Mouse (Mus musculus): ENCODE measurements at regions not wholly inside any gene's neighbourhood (a gene's known extent, or its start where the extent isn't known, plus 50 kb on each side); places are given as distances from the start of the nearest gene placed in this dataset.

GRCm38 (mm10) chr16:9138552-9139224, 308.8 kb downstream of the 1810013L24Rik start:
- H3K27me3 ChIP-seq (ENCODE audit: control insufficient read depth, insufficient read depth, insufficient read length): no peaks in the 10 kb centered on the region
- no peak overlapping the region for H3K4me2 ChIP-seq (ENCODE audit: low read depth)
- no peak overlapping the region for H3ac ChIP-seq (ENCODE audit: control insufficient read depth, insufficient read length)
- no peaks in the 10 kb centered on the region for H3K36me3 ChIP-seq (ENCODE audit: control insufficient read depth, insufficient read depth)
- no peak for TF ChIP-seq SRF (IDR thresholded peaks at IDR 0.05; ENCODE audit: control insufficient read depth, insufficient read length, low read depth)
- TF ChIP-seq MAX (IDR thresholded peaks at IDR 0.05; ENCODE audit: low read depth): no peak
- no peak for TF ChIP-seq POLR2A (IDR thresholded peaks at IDR 0.05; ENCODE audit: insufficient read length, low read depth)
- TF ChIP-seq POLR2AphosphoS2 (IDR thresholded peaks at IDR 0.05; ENCODE audit: insufficient read length, low read depth): no peak
- TF ChIP-seq CEBPB (IDR thresholded peaks at IDR 0.05; ENCODE audit: insufficient read depth, poor library complexity, severe bottlenecking): no peak
- no peak for TF ChIP-seq TCF12 (IDR thresholded peaks at IDR 0.05; ENCODE audit: insufficient read depth, poor library complexity, severe bottlenecking)
- TF ChIP-seq MYOG (IDR thresholded peaks at IDR 0.05; ENCODE audit: control insufficient read depth in 1 of 3, insufficient read depth in 1 of 3, insufficient read length in 2 of 3, low read depth in 2 of 3): no peak
- TF ChIP-seq MYOD1 (IDR thresholded peaks at IDR 0.05; ENCODE audit: control insufficient read depth in 1 of 3, insufficient read length in 2 of 3, low read depth in 2 of 3): no peak
- no peak for TF ChIP-seq E2F4 (IDR thresholded peaks at IDR 0.05; ENCODE audit: insufficient read depth)
- no peak for TF ChIP-seq USF1 (IDR thresholded peaks at IDR 0.05; ENCODE audit: low read depth)
- no peak for TF ChIP-seq REST (IDR thresholded peaks at IDR 0.05; ENCODE audit: insufficient read depth, insufficient read length)
- TF ChIP-seq TCF3 (IDR thresholded peaks at IDR 0.05; ENCODE audit: insufficient read length, low read depth): no peak
- no peaks in the 10 kb centered on the region for H3K79me2 ChIP-seq (ENCODE audit: control insufficient read depth, insufficient read depth)
- no peak overlapping the region for H3K4me3 ChIP-seq

GRCm38 (mm10) chr16:9139405-9139804, 309.5 kb downstream of the 1810013L24Rik start:
- no peaks in the 10 kb centered on the region for H3K79me2 ChIP-seq (ENCODE audit: control insufficient read depth, insufficient read depth)
- no peak overlapping the region for H3K4me2 ChIP-seq (ENCODE audit: low read depth)
- no peaks in the 10 kb centered on the region for H3K36me3 ChIP-seq (ENCODE audit: control insufficient read depth, insufficient read depth)

GRCm38 (mm10) chr16:9149209-9150135, 319.6 kb downstream of the 1810013L24Rik start:
- Histone ChIP-seq H3K4me2 (ENCODE audit: low read depth) (no peak overlapping the region), H3K4me3 (no peak overlapping the region), H3K36me3 (ENCODE audit: control insufficient read depth, insufficient read depth) (no peaks in the 10 kb centered on the region), H3K79me2 (ENCODE audit: control insufficient read depth, insufficient read depth) (no peaks in the 10 kb centered on the region), H3K27me3 (ENCODE audit: control insufficient read depth, insufficient read depth, insufficient read length) (no peaks in the 10 kb centered on the region), H3ac (ENCODE audit: control insufficient read depth, insufficient read length) (no peak overlapping the region)
- TF ChIP-seq CEBPB (IDR thresholded peaks at IDR 0.05; ENCODE audit: insufficient read depth, poor library complexity, severe bottlenecking) (no peak), MYOD1 (IDR thresholded peaks at IDR 0.05; ENCODE audit: control insufficient read depth in 1 of 3, insufficient read length in 2 of 3, low read depth in 2 of 3) (no peak), REST (IDR thresholded peaks at IDR 0.05; ENCODE audit: insufficient read depth, insufficient read length) (no peak), TCF12 (IDR thresholded peaks at IDR 0.05; ENCODE audit: insufficient read depth, poor library complexity, severe bottlenecking) (no peak), MAX (IDR thresholded peaks at IDR 0.05; ENCODE audit: low read depth) (no peak), POLR2AphosphoS2 (IDR thresholded peaks at IDR 0.05; ENCODE audit: insufficient read length, low read depth) (no peak), POLR2A (IDR thresholded peaks at IDR 0.05; ENCODE audit: insufficient read length, low read depth) (no peak), E2F4 (IDR thresholded peaks at IDR 0.05; ENCODE audit: insufficient read depth) (no peak), TCF3 (IDR thresholded peaks at IDR 0.05; ENCODE audit: insufficient read length, low read depth) (no peak), SRF (IDR thresholded peaks at IDR 0.05; ENCODE audit: control insufficient read depth, insufficient read length, low read depth) (no peak), MYOG (IDR thresholded peaks at IDR 0.05; ENCODE audit: control insufficient read depth in 1 of 3, insufficient read depth in 1 of 3, insufficient read length in 2 of 3, low read depth in 2 of 3) (no peak), USF1 (IDR thresholded peaks at IDR 0.05; ENCODE audit: low read depth) (no peak)

More at GRCm38 (mm10) chr16:9139405-9139804, 309.5 kb downstream of the 1810013L24Rik start:
- Histone ChIP-seq H3K27me3 (ENCODE audit: control insufficient read depth, insufficient read depth, insufficient read length) (no peaks in the 10 kb centered on the region), H3K4me3 (no peak overlapping the region), H3ac (ENCODE audit: control insufficient read depth, insufficient read length) (no peak overlapping the region)
- TF ChIP-seq TCF12 (IDR thresholded peaks at IDR 0.05; ENCODE audit: insufficient read depth, poor library complexity, severe bottlenecking) (no peak), POLR2AphosphoS2 (IDR thresholded peaks at IDR 0.05; ENCODE audit: insufficient read length, low read depth) (no peak), USF1 (IDR thresholded peaks at IDR 0.05; ENCODE audit: low read depth) (no peak), SRF (IDR thresholded peaks at IDR 0.05; ENCODE audit: control insufficient read depth, insufficient read length, low read depth) (no peak), E2F4 (IDR thresholded peaks at IDR 0.05; ENCODE audit: insufficient read depth) (no peak), REST (IDR thresholded peaks at IDR 0.05; ENCODE audit: insufficient read depth, insufficient read length) (no peak), MYOD1 (IDR thresholded peaks at IDR 0.05; ENCODE audit: control insufficient read depth in 1 of 3, insufficient read length in 2 of 3, low read depth in 2 of 3) (no peak), CEBPB (IDR thresholded peaks at IDR 0.05; ENCODE audit: insufficient read depth, poor library complexity, severe bottlenecking) (no peak), MAX (IDR thresholded peaks at IDR 0.05; ENCODE audit: low read depth) (no peak), TCF3 (IDR thresholded peaks at IDR 0.05; ENCODE audit: insufficient read length, low read depth) (no peak), MYOG (IDR thresholded peaks at IDR 0.05; ENCODE audit: control insufficient read depth in 1 of 3, insufficient read depth in 1 of 3, insufficient read length in 2 of 3, low read depth in 2 of 3) (no peak), POLR2A (IDR thresholded peaks at IDR 0.05; ENCODE audit: insufficient read length, low read depth) (no peak)

GRCm38 (mm10) chr16:9151936-9152335, 322.0 kb downstream of the 1810013L24Rik start:
- no peak for TF ChIP-seq MYOG (IDR thresholded peaks at IDR 0.05; ENCODE audit: control insufficient read depth in 1 of 3, insufficient read depth in 1 of 3, insufficient read length in 2 of 3, low read depth in 2 of 3)
- TF ChIP-seq TCF12 (IDR thresholded peaks at IDR 0.05; ENCODE audit: insufficient read depth, poor library complexity, severe bottlenecking): no peak
- TF ChIP-seq TCF3 (IDR thresholded peaks at IDR 0.05; ENCODE audit: insufficient read length, low read depth): no peak
- TF ChIP-seq CEBPB (IDR thresholded peaks at IDR 0.05; ENCODE audit: insufficient read depth, poor library complexity, severe bottlenecking): no peak
- no peak for TF ChIP-seq REST (IDR thresholded peaks at IDR 0.05; ENCODE audit: insufficient read depth, insufficient read length)
- TF ChIP-seq SRF (IDR thresholded peaks at IDR 0.05; ENCODE audit: control insufficient read depth, insufficient read length, low read depth): no peak
- TF ChIP-seq MYOD1 (IDR thresholded peaks at IDR 0.05; ENCODE audit: control insufficient read depth in 1 of 3, insufficient read length in 2 of 3, low read depth in 2 of 3): no peak
- no peak for TF ChIP-seq POLR2A (IDR thresholded peaks at IDR 0.05; ENCODE audit: insufficient read length, low read depth)
- TF ChIP-seq MAX (IDR thresholded peaks at IDR 0.05; ENCODE audit: low read depth): no peak
- TF ChIP-seq E2F4 (IDR thresholded peaks at IDR 0.05; ENCODE audit: insufficient read depth): no peak
- no peak for TF ChIP-seq USF1 (IDR thresholded peaks at IDR 0.05; ENCODE audit: low read depth)
- no peak for TF ChIP-seq POLR2AphosphoS2 (IDR thresholded peaks at IDR 0.05; ENCODE audit: insufficient read length, low read depth)
- Histone ChIP-seq H3K36me3 (ENCODE audit: control insufficient read depth, insufficient read depth) (no peaks in the 10 kb centered on the region), H3K79me2 (ENCODE audit: control insufficient read depth, insufficient read depth) (no peaks in the 10 kb centered on the region), H3ac (ENCODE audit: control insufficient read depth, insufficient read length) (no peak overlapping the region), H3K4me2 (ENCODE audit: low read depth) (no peak overlapping the region), H3K4me3 (no peak overlapping the region), H3K27me3 (ENCODE audit: control insufficient read depth, insufficient read depth, insufficient read length) (no peaks in the 10 kb centered on the region)

Measured in myocyte (in vitro differentiated cells).